Mouse (Mus musculus) gastrocnemius, adult 8-10 months (tissue): Measurements from ENCODE around the gene Mgat3. TPM values are rescaled to one million over a fixed set of nuclear protein-coding genes. Genes with fewer than 3 reads are reported as not detected.

Source experiments
- DNase-seq, 2 experiments: peaks; one replicate each; pipeline ENCODE4 v3.0.0; 2022; ENCODE audit warnings: low spot score in 2 of 2
- total RNA-seq, 4 experiments: library from RNA; stranded (reverse); gene quantifications; 2 replicates each; pipeline ENCODE4 v1.2.4; 2022

Mgat3 gene
- total RNA-seq, 4 experiments from 2014 or later: 0.29 to 1.1 (median 0.75) TPM

DNA sequence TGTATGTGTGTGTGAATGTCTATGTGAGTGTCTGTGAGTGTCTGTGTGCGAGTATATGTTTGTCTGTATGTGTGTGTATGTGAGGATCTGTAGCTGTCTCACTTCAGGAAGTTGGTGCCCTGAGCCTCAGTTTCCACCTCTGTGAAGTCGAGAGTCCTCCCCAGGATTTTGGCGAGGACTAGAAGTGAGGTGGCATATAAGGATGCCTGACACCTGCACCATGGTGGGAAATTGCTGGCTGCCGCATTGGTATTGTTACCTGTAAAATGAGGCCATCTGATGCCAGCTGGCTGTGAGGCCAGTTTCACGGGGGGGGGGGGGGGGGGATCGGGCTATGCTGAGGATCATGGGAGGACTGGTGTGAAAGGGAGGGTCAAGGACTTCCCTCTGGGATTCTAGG lies 2.2 kb downstream of the Mgat3 start:
- DNase-seq: no peak

DNA sequence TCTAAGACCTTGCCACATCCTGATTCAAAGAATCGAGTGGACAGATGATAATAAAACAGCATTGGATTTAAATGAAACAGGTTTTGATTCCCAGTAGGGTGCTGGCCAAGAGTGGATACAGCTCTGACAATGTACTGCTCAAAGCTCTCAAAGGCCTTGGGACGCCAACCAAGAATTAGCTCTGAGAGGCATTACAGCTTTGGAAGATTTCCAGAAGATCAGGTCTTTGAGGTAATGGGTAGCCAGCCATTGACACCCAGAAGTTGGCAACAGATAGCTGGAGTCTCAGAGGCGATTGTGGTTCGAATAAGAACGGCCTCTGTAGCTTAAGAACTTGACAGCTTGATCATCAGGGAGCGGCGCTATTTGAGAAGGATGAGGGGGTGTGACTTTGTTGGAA lies 8.0 kb downstream of the Mgat3 start:
- no peak for DNase-seq

DNA sequence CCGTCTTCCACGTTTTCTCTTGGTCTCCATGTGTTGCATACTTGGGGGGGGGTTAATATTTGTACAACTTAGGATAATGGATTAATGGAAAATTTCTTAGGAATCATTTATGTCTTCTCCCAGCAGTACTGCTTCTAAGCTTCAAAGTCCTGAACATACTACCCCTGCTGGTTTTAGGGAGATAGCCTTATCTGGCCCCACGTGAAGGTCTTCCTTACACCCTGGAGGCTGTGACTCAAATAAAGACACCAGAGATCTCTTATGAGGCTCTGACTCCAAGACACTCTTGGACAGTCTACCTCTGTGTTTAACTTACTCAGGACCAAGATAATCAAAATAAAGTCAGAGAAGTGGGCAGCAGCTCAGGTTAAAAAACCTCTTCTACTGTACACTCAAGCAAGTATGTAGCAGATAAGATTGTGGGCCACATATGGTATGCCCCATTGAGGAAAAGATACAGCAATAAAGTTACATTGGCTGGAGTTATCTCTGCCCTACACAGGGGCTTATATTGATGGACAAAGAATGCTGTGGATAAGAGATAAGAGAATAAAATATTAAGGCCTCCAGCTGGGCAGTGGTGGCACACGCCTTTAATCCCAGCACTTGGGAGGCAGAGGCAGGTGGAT lies 8.7 kb downstream of the Mgat3 start:
- no peak for DNase-seq

DNA sequence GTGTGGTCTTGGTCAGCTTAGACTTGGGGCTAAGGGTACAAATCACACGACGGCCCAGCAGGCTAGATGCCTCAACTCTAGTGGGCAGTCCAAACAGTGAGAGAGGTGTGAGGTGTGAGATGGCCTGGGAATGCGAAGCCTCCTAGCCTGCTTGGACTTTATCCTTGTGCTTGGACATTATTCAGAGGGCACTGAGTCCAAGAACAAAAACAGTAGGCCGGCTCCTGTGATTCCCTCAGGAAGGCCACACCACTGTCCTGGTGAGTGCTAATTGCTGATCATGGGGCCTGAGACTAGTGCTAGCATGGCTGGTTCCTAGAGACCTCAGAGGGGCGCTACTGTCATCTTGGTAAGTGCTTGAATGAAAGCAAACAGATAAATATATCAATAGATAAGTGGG lies 15.4 kb downstream of the Mgat3 start:
- no peak for DNase-seq

DNA sequence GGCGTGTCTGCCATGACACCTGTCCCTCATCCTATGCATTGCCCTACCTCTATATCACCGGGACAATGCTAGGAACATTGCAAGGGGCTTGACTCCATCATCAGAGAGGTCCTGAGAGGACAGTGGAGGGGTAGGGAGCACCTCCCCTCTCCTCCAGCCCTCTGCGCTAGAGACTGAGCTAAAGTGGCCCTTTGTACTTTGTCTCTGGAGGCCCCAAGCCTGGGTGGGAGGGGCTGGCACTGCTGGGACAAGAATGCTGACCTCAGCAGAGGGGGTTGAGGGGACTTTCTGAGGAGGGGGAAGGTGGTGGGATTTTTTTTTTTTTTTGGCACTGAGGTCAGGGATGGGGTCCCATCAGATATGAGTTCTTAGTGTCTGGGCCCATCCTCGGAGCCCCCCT lies 16.6 kb downstream of the Mgat3 start:
- no peak for DNase-seq

DNA sequence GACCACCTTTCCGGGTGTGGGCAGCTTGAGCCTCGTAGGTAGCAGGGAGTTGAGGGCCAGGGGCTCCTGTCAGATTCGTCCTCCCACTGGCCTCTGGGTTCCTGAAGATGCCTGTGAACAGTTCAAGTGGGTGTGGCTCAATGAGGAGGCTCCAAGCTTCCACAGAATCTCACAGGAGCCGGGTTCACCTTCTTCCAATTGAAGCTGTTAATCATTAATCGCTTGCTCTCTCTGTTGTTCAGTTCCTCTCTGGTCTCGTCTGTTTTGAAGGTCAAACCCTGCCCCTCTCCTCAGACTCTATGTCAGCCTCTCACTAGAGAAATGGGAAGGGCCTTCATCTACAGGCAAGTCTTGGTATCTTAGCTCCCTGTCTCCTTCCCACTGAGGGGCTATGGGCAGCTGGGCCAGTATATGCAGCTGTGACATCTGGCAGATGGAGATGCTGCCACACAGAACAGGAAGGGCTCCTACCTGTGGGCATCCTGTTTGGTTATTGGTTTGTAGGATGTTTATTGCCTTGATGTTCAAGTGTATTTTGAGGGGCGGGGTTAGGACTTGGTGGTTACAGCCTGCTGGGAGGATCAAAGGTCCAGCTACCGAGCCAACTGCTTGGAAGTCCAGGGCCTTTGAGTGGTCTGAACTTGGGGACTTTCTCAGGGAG lies 18.2 kb downstream of the Mgat3 start:
- DNase-seq: no peak

DNA sequence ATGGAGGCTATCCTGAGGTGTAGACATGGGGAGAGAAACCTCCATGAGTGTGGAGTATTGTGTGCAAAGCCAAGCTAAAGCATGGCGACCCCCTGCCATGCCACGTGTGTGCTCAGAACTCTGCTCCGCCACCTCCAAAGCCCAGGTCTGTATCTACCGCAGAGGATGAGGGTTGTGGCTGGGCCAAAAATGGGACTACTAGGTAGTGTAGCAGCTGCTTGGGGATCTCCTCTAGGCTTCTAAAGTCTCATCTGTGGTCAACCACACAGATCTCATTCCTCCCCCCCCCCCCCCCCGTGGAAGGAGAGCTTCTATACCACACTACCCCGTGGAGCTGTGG lies 18.7 kb downstream of the Mgat3 start:
- DNase-seq: no peak

DNA sequence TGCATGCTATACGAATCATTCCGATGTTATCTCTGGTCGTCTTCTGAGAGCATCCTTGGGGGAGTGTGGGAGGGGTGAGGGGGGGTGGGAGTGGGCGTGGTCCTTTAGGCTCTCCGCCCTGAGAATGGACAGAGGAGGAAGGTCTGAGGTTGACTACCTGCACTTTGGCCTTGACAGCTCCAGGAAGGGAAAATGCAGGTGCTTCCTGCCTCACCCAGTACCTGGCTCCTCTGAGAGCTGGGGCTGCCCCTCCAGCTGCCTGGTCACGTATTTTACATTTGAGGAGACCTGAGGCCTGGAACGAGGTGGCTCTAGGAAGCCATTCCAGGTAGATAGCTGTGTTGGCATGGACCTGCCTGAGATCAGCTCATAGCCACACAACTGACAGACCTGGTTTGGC lies 19.3 kb downstream of the Mgat3 start:
- no peak for DNase-seq

DNA sequence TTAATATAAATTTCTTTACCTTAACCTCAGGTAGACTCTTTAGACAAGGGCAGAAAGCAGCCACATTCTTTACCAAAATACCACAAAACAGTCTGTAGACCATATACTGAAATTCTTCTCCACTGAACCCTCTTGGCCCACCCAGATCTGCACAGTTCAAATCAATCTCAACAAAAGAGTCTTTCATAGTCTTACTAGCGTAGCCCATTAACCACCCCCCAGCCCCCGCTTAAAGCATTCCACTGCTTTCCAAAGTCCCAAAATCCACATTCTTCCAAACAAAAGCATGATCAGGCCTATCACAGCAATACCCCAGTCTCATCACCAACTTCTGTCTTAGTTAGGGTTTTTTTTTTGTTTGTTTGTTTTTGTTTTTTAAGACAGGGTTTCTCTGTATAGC lies 26.0 kb downstream of the Mgat3 start:
- no peak for DNase-seq

DNA sequence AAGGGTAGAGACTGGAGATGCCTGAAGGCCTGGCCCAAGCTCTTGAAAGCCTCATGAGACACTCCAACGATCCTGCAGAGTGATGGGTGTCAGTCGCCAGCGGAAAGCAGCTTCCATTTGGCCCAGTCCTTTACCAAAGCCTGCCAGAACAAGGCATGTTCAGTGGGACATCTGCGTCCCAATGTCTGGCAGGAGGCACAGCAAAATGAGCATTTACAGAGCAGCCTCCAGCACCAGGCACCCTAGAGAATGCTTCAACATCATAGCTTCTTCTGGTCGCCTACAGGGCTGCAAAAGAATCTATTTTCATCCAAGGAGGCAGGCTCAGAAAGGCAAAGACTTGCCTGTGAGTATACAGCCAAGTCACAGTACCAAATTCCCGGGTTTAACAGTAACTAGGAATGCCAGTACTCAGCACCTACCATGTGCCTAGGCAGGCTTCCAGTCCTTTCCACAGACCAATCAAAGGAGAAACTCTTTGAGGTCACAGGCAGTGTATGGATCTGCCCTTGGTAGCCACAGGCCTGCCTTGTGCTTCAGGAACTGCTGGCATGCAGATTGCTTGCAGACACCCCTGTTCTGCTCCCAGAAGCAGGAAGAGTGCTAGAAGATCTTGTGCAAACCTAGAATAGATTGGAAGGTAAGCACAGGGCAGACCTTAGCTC lies 28.7 kb downstream of the Mgat3 start:
- DNase-seq: no peak

DNA sequence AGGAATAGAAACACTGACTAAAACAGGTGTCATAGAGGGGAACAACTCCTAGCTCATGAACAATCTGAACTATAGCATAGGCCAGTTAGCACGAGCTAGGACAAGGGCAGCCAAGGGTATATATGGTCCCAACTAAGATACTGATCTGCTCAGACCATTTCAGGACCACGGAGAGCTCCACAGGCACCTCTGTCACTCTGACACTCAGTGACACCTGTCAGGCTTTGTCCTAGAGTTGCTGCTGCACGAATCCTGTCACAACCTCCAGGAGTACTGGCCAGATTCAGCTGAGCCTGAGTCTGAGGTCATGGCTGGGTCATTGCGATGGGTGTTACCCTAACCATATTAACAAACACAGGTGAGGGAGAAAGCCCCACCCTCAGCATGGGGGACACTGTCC lies 29.9 kb downstream of the Mgat3 start:
- DNase-seq: no peak

DNA sequence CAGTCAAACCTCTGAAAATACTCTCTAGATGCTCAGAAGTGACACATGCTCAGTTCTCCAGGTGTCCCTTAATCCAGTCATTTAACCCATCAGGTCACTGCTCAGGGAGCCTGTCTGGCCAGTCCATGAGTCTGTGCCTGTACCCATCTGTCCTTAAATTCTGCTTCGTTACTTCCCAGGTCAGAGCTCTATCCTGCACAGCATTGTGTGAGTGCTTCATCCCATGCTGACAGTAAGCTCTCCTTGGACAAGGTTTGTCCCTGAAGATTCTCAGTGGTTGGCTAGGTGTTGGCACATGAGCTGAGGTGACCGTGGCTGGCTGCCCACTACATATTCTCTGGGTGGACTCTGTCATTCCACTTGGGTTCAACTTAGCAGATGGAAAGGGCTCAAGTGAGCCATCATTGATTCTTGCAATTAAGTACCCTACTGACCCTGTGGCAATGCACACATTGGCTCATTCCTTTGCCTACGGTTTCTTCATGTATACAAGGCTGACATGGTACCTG lies 32.6 kb downstream of the Mgat3 start:
- DNase-seq: no peak

DNA sequence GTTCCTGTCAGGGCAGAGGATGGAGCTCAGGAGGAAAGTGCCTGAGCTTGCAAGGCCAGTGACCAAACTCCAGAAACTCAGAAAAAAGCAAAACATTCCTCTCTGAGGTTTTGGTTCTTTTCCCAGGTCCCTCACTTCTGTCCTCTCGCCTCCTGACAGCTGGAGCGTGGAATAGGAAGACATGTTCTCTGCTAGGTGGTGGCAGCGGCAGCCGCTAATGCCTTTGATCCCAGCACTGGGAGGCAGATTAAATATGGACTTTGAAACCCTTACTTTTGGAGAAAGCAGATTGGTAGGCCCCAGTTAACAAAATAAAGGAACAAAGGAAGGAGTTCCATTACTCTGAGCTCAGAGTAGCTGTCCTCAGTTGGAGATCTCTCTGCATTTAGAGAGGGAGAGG lies 34.9 kb downstream of the Mgat3 start:
- DNase-seq: no peak

DNA sequence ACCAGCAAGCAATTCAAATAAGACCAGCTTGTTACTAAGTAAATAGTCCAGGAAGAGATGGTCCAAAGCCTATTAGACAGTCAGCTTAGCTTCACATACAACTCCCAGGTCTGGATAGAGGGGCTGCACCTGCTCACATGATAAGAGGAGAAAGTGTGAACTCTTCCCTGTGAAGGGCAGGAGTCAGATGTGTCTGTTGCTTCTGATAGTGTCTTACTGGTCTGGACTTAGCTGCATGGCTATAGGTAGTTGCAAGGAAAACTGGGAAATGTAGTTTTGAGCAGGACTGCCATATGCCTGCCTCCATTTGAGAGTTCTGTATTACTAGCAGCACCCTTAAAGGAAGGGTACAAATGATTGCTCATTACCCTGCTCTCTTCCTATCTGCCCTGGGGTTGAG lies 40.2 kb downstream of the Mgat3 start:
- no peak for DNase-seq

DNA sequence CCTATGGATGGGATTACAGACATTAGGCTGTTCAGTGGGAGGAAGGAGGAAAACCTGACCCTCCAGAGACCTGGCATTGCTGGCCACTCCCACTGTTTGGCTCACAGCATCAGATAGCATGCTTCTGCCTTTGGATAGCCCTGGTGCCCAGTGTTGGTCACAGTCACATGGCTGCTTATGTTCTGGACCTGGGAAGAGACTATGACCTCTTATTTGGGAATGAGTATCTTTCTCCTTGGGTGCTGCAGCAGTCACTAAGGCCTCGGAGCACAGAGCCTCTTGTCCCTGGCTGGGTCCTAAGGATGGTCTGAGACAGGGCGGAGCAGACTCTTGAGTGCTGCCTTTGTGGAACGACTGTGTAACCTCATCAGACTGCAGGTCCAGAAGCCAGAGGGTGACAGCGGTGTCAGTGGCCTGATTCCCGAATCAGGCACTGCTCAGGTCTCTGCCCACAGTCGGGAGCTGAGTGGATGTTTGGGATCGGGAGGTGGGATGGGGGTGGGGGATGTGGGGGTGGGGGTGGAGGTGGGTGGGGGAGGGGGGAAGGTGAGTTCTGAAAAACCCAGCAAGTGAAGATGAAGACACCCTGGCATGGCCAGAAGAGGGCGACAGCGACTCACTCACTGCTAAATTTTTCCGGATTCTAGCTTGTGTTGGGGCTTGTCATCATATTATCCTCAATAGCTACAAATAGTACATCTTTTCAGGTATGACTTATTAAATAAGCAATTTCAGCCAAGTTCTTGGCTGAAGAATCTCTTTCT lies 42.4 kb downstream of the Mgat3 start:
- no peak for DNase-seq

DNA sequence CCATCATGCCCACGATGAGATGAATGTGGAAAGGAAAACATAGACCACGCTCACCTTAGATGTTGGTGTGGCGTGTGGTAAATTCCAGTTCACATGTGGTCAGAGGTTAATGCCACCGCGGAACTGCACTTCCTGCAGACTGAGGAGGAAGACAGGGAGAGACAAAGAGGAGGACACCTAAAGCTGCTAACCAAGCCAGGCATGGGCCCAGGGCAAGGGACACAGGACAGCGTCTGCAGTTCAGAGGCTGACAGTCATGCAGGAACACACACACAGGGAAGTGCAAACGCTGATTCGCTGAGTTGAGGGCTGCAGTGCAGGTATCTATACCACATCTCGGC lies 42.9 kb downstream of the Mgat3 start:
- DNase-seq: no peak

DNA sequence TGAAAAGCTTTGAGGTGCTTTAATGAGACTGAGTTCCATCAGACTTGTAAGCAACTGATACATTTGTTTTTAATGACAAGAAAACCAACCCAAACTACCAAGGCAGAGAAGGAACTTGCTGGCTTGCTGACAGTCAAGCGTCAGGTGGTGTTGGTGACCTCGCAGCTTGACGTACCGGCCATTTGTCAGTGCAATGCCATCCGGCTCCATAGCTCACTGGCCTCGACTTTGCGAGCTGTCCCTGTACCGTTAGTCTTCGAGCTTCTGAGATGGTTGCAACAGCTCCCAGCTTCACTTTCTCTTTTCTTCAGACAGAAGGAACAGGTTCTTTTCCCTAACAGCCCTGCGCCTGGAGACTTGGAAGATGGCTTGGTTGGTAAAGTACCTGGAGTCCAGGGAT lies 44.0 kb downstream of the Mgat3 start:
- no peak for DNase-seq

DNA sequence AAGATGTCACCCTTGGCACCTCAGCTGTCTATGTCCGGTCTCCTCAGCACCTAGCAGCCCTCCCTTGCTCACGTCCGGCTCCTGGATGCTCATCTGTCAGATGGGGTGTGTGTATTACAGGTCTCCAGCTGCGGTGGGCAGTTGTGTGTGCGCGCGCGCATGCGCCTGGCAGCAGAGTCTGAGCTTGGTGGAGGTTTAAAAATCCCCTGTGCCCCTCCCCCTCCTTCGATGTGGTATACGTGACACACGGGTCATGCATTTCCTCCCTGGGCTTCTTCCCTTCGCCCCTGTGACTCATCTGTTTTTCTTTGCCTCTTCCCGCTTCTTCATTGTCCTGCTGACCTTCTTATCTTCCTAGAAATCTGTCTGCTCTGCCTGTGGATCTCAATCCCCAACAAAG lies 45.7 kb downstream of the Mgat3 start:
- DNase-seq: no peak

DNA sequence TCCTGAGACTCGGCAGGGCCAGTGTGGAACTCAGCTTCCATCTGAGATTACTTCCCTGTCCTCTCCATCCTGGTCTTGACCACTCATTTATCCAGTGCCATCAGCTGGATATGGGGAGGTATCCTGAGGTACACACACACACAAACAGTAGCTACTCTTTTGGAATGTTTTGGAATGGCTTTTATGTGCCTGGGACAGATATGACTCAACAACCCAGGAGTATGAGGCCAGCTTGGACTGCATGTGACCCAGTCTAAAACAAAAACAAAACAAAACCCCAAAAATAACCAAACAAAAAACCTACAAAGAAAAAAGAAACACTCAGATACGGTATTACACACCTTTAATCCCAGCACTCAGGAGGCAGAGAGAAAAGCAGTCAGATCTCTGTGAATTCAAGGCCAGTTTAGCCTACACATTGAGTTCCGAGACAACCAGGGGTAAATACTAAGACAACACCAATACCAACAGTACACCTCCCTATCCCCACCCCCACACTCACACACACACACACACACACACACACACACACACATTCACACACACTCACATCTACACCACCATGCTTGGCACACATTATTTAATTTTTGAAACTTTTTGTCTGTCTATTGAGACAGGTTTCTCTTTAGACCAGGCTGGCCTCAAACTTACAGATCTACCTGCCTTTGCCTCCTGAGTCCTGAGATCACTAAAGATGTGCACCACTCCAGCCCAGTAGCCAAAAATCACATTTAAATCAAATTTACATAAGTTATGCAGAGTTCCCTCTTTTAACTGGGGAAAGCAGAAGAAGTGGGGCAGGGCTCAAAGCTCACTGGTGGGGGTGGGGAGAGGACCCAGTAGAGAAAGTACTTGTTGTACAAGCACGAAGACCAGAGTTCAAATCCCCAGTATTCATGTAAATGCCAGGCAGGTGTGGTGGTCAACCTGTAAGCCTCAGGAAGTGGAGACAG lies 46.5 kb downstream of the Mgat3 start:
- no peak for DNase-seq

DNA sequence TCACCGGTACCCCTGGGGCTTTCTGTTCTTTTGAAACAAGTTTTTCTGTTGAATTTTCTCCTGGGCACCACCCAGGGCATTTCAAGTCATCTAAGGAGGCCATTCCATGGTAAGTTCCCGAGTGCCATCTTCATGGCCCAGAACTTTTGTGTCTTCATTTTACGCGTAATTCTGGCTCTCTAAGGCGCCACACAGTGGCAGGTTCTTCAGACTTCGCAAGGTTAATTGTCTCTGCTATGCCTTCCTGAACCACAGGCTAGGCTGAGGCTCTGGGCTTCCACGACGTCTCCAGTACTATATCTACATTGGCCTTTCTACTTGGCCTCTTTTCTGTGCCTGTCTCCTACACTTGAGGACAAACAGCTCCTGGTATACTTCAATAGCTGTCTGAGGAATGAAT lies 47.5 kb downstream of the Mgat3 start:
- no peak for DNase-seq

DNA sequence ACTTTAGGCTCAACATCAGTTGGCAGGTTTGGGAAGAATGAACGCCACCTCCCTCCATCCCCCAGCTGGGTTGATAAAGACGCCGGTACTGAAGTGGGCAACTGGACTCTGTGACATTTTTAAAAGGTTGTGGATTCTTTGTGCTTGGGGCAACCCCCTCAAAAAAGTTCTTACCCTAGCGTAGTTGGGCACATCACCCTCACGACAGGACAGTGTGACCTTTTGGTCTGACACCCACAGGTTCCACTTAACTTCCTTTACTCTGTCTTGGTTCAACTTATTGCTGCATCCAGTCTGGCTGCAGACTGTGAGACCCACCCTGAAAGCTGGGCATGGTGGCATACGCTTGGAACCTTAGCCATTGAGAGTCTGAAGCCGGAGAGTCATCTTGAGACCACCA lies 50.2 kb downstream of the Mgat3 start:
- no peak for DNase-seq
